Mouse (Mus musculus): ENCODE data around the gene Tmem185b. TPM values are rescaled to one million over a fixed set of nuclear protein-coding genes. Genes with fewer than 3 reads are reported as not detected.

The Tmem185b gene
- polyA plus RNA-seq, 1 experiment from 2014 or later = 7.9 TPM

GRCm38 (mm10) chr1:119503181-119503580, 22.8 kb upstream of the Tmem185b start:
- ATAC-seq (ENCODE audit: insufficient read depth) = no peak
- Histone ChIP-seq H3K4me2 (peak overlapping the region; percentile 85), H3K4me1 (replicated peaks) (peaks cover 56% of the 10 kb centered on the region), H3K9ac (0 out of 2 replicates have a peak overlapping the region, but pooled peaks have one; percentile 19), H3K27ac (replicated peaks) (no peak overlapping the region; the same call in 1 of the 2 replicates), H3K4me3 (replicated peaks) (peak overlapping the region; percentile 66), H3K9me3 (replicated peaks) (no peaks in the 10 kb centered on the region), H3K36me3 (replicated peaks) (peaks cover 4% of the 10 kb centered on the region; the same call in 1 of the 2 replicates), H3K27me3 (peaks cover 21% of the 10 kb centered on the region; the same call in 1 of the 2 replicates)
- WGBS (ENCODE audit: insufficient replicate concordance) = 48% methylated on average over 3 of the region's 3 CpGs

DNA sequence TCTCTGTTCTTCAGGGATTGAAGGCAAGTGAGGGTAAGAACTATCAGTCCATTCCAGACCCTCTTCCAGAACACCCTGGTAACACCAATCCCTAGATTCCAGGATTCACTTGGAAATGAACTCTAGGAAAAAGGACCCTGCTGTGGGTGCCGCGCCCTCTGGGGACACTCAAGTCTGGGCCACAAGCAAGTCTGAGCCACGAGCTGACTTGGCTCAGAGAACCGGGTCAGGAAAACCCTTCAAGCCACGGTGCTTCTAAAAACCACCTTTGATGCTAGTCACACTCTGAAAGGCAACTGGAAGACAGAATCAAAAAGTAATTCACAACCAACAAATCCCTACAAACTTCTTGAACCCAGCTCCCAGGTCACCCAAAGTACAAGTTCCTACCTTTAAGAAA, 22.2 kb upstream of the Tmem185b start:
- Histone ChIP-seq H3K27ac (replicated peaks) (peak overlapping the region; percentile 76), H3K4me2 (peak overlapping the region; percentile 85), H3K27me3 (peaks cover 25% of the 10 kb centered on the region), H3K9ac (peak overlapping the region; percentile 58), H3K9me3 (replicated peaks) (no peaks in the 10 kb centered on the region), H3K4me3 (replicated peaks) (peak overlapping the region; percentile 66), H3K36me3 (replicated peaks) (peaks cover 4% of the 10 kb centered on the region; the same call in 1 of the 2 replicates), H3K4me1 (replicated peaks) (peaks cover 50% of the 10 kb centered on the region)
- WGBS (ENCODE audit: insufficient replicate concordance) = 17% methylated on average over 5 of the region's 5 CpGs
- ATAC-seq (ENCODE audit: insufficient read depth) = no peak

DNA sequence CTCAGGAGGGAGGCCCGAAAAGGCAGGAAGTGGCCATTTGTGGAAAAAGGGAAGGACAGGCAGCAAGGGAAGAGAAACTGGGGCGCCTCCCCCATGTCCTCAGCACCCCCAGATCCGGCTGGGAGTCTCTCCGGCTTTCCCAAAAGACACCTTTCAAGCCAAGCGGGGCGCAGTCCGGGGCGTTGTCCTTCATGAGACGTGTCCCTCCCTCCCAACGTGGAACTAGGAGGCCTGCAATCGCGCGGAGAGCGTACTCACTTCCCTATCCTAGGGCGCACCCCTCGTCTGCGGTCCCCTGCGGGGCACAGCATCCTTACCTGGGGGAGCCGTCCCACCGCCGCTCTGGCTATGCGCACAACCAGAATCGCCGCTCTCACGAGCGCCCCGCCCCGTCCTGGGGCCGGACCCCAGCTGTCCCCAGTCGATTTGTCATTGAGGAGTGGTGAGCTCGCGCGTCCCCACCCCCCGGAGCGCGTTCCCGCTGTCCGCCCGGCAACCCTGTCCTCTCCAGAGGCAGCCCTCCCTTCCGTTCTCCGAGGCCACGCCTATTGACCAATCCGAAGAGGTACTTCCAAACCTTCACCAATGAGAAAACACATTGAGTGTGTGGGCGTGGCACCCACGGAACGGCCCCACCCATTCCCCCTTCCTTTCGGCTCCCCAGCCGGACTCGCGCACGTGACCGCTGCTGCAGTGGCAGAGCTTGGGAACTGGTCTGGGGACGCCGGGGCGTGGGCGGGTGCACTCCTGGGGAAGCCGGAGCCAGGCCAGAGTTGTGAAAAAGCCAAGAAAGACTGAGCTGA, 21.5 kb upstream of the Tmem185b start, which contains the start of gene Ralb:
TSS of gene Ralb (minus strand) at position 535 of the 803 bp plus-strand sequence.
- Histone ChIP-seq H3K9me3 (replicated peaks) (no peaks in the 10 kb centered on the region), H3K36me3 (replicated peaks) (peaks cover 4% of the 10 kb centered on the region; the same call in 1 of the 2 replicates), H3K9ac (peak within 1 kb of the TSS; percentile 58), H3K27me3 (peaks cover 31% of the 10 kb centered on the region), H3K4me1 (replicated peaks) (peaks cover 44% of the 10 kb centered on the region), H3K27ac (replicated peaks) (peak within 1 kb of the TSS; percentile 76), H3K4me3 (replicated peaks) (peak within 1 kb of the TSS; percentile 66), H3K4me2 (peak within 1 kb of the TSS; percentile 85)
- peak; percentile 96 for ATAC-seq (ENCODE audit: insufficient read depth)
- WGBS (ENCODE audit: insufficient replicate concordance) = under 1% methylated on average over 57 of the region's 57 CpGs

DNA sequence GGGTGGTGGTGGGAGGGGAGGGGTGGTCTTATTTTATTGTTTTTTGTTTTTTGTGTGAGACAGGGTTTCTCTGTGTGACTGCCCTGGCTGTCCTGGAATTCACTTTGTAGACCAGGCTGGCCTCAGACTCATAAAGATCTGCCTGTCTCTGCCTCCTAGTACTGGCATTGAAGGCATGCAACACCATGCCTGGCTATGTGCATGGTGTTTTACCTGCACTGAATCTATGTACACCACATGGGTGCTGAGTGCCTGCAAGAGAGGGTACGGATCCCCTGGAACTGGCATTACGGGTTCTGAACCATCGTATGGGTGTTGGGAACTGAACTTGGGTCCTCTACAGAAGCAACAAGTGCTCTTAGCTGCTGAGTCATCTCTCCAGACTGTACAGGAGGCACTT, 20.0 kb upstream of the Tmem185b start:
- no peak for ATAC-seq (ENCODE audit: insufficient read depth)
- no peak overlapping the region for H3K4me2 ChIP-seq
- no peak overlapping the region for H3K27ac ChIP-seq (replicated peaks)
- H3K4me1 ChIP-seq (replicated peaks) = peaks cover 39% of the 10 kb centered on the region
- H3K9me3 ChIP-seq (replicated peaks) = no peaks in the 10 kb centered on the region
- H3K4me3 ChIP-seq (replicated peaks) = no peak overlapping the region
- 76% methylated on average over 3 of the region's 3 CpGs for WGBS (ENCODE audit: insufficient replicate concordance)
- H3K27me3 ChIP-seq = peaks cover 37% of the 10 kb centered on the region
- no peak overlapping the region for H3K9ac ChIP-seq
- H3K36me3 ChIP-seq (replicated peaks) = no peaks in the 10 kb centered on the region

GRCm38 (mm10) chr1:119508548-119508947, 17.4 kb upstream of the Tmem185b start:
- no peaks in the 10 kb centered on the region for H3K9me3 ChIP-seq (replicated peaks)
- H3K27ac ChIP-seq (replicated peaks) = no peak overlapping the region
- H3K9ac ChIP-seq = no peak overlapping the region
- no peak overlapping the region for H3K4me3 ChIP-seq (replicated peaks)
- H3K4me1 ChIP-seq (replicated peaks) = peaks cover 17% of the 10 kb centered on the region
- peaks cover 37% of the 10 kb centered on the region for H3K27me3 ChIP-seq
- no peaks in the 10 kb centered on the region for H3K36me3 ChIP-seq (replicated peaks)
- ATAC-seq (ENCODE audit: insufficient read depth) = no peak
- no peak overlapping the region for H3K4me2 ChIP-seq
- 25% methylated on average over 4 of the region's 4 CpGs for WGBS (ENCODE audit: insufficient replicate concordance)

- no peak for ATAC-seq (ENCODE audit: insufficient read depth)
- Histone ChIP-seq H3K4me3 (replicated peaks) (no peak overlapping the region), H3K27me3 (peaks cover 37% of the 10 kb centered on the region), H3K27ac (replicated peaks) (no peak overlapping the region), H3K4me2 (no peak overlapping the region), H3K4me1 (replicated peaks) (peaks cover 8% of the 10 kb centered on the region), H3K9me3 (replicated peaks) (no peaks in the 10 kb centered on the region), H3K36me3 (replicated peaks) (no peaks in the 10 kb centered on the region), H3K9ac (no peak overlapping the region)
- 56% methylated on average over 7 of the region's 7 CpGs for WGBS (ENCODE audit: insufficient replicate concordance)
These were observed 16.5 kb upstream of the Tmem185b start for GRCm38 (mm10) chr1:119509474-119509873.

DNA sequence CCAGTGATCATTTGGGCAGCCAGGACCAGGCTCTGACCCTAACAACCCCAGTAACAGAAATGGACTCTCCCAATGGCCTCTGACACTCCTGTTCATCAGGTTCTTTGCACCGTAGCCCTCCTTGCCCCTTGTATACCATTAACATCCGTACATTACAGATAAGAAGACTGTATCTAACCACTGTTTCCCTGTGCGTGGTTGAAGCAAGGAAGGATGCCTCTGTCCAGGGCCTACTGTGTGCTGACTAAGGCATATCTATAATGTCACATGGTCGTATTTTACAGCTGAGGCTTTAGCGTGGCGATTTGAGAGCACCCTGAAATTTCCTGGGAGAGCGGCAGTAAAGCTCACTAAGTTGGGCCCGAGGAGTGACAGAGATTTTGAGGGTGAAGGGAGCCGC, 15.6 kb upstream of the Tmem185b start:
- WGBS (ENCODE audit: insufficient replicate concordance) = 24% methylated on average over 9 of the region's 9 CpGs
- H3K9me3 ChIP-seq (replicated peaks) = no peaks in the 10 kb centered on the region
- no peak overlapping the region for H3K4me3 ChIP-seq (replicated peaks)
- no peaks in the 10 kb centered on the region for H3K4me1 ChIP-seq (replicated peaks)
- no peak overlapping the region for H3K4me2 ChIP-seq
- H3K27ac ChIP-seq (replicated peaks) = no peak overlapping the region
- ATAC-seq (ENCODE audit: insufficient read depth) = no peak
- H3K9ac ChIP-seq = no peak overlapping the region
- H3K27me3 ChIP-seq = peaks cover 37% of the 10 kb centered on the region
- no peaks in the 10 kb centered on the region for H3K36me3 ChIP-seq (replicated peaks)

- no peak overlapping the region for H3K4me2 ChIP-seq
- H3K27ac ChIP-seq (replicated peaks) = no peak overlapping the region
- no peak overlapping the region for H3K9ac ChIP-seq
- no peak overlapping the region for H3K4me3 ChIP-seq (replicated peaks)
- peaks cover 37% of the 10 kb centered on the region for H3K27me3 ChIP-seq
- no peaks in the 10 kb centered on the region for H3K4me1 ChIP-seq (replicated peaks)
- H3K36me3 ChIP-seq (replicated peaks) = no peaks in the 10 kb centered on the region
- H3K9me3 ChIP-seq (replicated peaks) = no peaks in the 10 kb centered on the region
- peak; percentile 50; the same call in 1 of the 2 replicates for ATAC-seq (ENCODE audit: insufficient read depth)
- WGBS (ENCODE audit: insufficient replicate concordance) = 40% methylated on average over 8 of the region's 8 CpGs
These were observed 15.1 kb upstream of the Tmem185b start for GRCm38 (mm10) chr1:119510857-119511256.

DNA sequence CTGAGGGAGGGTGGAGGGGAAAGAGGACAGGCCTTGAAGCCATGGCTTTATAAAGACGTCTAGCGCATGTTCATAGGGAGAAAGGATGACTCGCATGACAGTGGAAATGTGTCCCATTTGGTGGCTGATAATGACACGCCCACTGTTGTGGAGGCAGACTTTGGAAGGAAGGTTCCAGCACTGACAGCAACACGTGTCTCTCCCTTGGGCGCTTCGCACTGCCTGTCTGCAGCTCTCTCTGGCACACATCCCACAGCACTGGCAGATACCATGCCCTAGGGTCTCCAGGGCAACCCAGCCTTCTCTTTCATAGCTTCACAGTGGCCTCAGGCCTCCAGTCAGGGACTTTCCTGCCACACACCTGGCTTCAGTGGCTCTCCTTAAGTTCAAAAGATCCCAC, 7.9 kb upstream of the Tmem185b start:
- Histone ChIP-seq H3K4me1 (replicated peaks) (peaks cover 15% of the 10 kb centered on the region), H3K27ac (replicated peaks) (no peak overlapping the region), H3K27me3 (no peaks in the 10 kb centered on the region), H3K4me3 (replicated peaks) (no peak overlapping the region), H3K36me3 (replicated peaks) (no peaks in the 10 kb centered on the region), H3K9ac (no peak overlapping the region), H3K9me3 (replicated peaks) (no peaks in the 10 kb centered on the region), H3K4me2 (no peak overlapping the region)
- WGBS (ENCODE audit: insufficient replicate concordance) = 60% methylated on average over 7 of the region's 7 CpGs
- no peak for ATAC-seq (ENCODE audit: insufficient read depth)

GRCm38 (mm10) chr1:119518786-119519185, 7.2 kb upstream of the Tmem185b start:
- Histone ChIP-seq H3K27me3 (no peaks in the 10 kb centered on the region), H3K4me2 (no peak overlapping the region), H3K4me1 (replicated peaks) (peaks cover 21% of the 10 kb centered on the region), H3K9ac (no peak overlapping the region), H3K9me3 (replicated peaks) (no peaks in the 10 kb centered on the region), H3K27ac (replicated peaks) (no peak overlapping the region), H3K36me3 (replicated peaks) (no peaks in the 10 kb centered on the region), H3K4me3 (replicated peaks) (no peak overlapping the region)
- ATAC-seq (ENCODE audit: insufficient read depth) = no peak

GRCm38 (mm10) chr1:119519286-119519685, 6.7 kb upstream of the Tmem185b start:
- Histone ChIP-seq H3K4me2 (no peak overlapping the region), H3K36me3 (replicated peaks) (no peaks in the 10 kb centered on the region), H3K27ac (replicated peaks) (no peak overlapping the region), H3K9me3 (replicated peaks) (no peaks in the 10 kb centered on the region), H3K27me3 (no peaks in the 10 kb centered on the region), H3K9ac (no peak overlapping the region), H3K4me1 (replicated peaks) (peaks cover 23% of the 10 kb centered on the region), H3K4me3 (replicated peaks) (no peak overlapping the region)
- no peak for ATAC-seq (ENCODE audit: insufficient read depth)
- 70% methylated on average over 6 of the region's 6 CpGs for WGBS (ENCODE audit: insufficient replicate concordance)

Data from liver, embryonic 15.5 days (tissue).